Mouse (Mus musculus): Measurements from ENCODE around the gene Spryd3.

Gene Spryd3

GRCm38 (mm10) chr15:102112181-102112580 is 23.9 kb downstream of the Spryd3 start:
- no peak for DNase-seq

GRCm38 (mm10) chr15:102111495-102111829 is 24.6 kb downstream of the Spryd3 start:
- DNase-seq = peak; percentile 29

DNA sequence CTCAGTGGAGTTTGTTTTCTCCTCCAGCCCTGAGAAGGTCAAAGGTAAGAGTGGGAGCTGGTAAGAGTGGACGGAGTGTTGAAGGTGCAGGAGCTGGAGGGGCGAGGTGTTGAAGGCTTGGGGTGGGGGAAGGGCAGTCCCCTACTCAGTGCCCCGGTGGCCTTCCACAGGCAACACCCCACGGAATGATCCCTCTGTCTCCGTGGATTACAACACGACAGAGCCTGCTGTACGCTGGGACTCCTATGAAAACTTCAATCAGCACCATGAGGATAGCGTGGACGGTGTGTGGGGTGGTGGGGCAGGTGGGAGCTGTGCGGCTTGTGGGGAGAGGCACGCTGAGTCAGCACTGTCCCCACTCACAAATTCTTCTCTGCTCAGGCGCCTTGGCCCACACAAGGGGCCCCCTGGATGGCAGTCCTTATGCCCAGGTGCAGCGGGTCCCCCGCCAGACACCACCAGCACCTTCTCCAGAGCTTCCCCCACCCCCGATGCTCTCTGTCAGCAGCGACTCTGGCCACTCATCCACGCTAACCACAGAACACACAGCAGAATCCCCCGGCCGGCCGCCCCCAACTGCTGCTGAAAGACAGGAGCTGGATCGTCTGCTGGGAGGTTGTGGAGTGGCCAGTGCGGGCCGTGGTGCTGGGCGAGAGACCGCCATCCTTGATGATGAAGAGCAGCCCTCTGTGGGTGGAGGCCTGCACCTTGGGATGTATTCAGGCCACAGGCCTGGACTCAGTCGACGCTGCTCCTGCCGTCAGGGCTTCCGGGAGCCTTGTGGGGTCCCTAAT is 25.1 kb downstream of the Spryd3 start:
- DNase-seq = no peak

DNA sequence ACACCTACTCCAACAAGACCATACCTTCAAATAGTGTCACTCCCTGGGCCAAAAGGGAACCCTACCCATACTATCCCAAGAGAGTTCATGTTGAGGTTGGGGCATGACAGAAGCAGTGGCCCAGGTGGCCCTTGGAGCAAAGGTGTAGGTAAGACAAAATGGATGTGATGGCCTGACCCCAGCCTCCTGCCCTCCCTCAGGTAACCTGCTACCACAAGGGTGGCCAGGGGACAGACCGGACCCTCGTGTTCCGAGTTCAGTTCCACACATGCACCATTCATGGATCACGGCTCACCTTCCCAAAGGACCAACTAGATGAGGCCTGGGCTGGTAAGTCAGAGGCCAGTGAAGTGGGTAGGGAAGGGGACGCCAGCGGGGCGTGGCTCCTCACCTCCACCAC is 25.8 kb downstream of the Spryd3 start:
- no peak for DNase-seq

DNA sequence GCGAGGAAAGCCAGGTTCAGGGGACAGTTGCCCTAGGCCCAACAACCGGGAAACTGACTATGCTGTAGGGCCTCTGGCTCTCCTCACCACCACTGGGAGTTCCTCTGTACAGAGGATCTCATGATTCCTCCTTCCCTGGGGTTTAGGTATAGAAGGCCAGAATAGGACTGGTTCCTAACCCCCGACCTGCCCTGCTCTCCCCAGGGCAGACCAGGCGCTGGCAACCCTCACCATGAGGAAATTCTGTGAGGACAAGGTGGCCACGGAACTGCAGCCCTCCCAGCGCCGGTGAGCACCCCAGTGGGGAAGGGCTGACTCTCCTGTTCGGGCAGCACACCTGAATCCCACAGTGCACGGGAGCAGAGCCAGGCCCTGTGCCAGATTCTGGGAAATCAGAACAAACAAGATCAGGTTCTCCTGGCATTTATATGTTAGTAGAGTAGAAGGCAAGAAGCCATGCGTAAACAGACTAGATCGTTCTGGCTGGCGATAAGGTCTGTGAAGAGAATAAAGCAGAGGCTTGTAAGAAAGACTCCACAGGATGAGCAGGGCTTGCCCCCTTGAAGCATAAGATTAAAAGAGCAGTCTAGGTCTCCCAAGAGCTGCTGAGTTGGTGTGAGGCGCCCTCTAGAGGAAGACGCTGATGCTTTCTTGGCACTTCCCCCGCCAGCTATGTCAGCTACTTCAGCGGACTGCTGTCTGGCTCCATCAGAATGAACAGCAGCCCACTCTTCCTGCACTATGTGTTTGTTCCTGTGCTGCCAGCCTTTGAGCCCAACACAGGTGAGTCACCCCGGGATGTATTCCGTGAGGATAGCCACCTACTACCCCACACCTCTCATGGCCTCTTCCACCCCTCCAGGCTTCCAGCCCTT is 27.1 kb downstream of the Spryd3 start:
- DNase-seq = peak; percentile 92

DNA sequence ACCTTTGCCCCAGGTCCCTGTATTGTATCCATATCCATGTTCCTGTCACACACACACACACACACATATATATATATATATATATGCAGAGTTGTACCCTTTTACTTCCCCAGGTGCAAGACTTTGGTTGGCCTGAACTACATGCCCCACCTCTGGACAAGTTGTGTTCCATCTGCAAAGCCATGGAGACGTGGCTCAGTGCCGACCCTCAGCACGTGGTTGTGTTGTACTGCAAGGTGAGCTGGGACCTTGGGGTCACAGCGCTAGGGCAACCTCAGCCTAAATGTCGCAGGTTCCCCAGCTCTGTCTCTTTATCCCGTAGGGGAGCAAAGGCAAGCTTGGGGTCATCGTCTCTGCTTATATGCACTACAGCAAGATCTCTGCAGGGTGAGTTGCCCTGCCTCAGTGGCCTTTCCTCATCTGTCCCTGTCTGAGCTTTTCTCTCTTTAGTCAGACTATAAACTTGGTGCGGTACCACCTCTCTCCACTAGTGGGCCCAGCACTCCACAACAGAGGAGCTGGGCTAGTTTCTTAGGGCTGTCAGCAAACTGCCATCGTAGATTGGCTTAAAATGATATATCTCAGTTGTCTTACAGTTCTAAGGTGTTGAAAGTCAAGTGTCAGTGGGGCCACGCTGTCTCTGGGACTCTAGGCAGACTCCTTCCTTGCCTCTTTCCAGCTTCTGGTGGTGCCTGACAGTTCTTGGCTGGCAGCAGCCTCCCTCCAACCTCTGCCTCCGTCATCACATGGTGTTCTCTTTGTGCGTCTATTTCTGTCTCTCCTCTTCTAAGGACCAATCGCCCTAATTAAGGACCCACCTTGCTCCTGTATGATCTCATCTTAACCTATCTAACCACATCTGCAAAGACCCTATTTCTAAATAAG is 28.1 kb downstream of the Spryd3 start:
- peak; percentile 84 for DNase-seq

GRCm38 (mm10) chr15:102106754-102107456 is 29.1 kb downstream of the Spryd3 start:
- no peak for DNase-seq

DNA sequence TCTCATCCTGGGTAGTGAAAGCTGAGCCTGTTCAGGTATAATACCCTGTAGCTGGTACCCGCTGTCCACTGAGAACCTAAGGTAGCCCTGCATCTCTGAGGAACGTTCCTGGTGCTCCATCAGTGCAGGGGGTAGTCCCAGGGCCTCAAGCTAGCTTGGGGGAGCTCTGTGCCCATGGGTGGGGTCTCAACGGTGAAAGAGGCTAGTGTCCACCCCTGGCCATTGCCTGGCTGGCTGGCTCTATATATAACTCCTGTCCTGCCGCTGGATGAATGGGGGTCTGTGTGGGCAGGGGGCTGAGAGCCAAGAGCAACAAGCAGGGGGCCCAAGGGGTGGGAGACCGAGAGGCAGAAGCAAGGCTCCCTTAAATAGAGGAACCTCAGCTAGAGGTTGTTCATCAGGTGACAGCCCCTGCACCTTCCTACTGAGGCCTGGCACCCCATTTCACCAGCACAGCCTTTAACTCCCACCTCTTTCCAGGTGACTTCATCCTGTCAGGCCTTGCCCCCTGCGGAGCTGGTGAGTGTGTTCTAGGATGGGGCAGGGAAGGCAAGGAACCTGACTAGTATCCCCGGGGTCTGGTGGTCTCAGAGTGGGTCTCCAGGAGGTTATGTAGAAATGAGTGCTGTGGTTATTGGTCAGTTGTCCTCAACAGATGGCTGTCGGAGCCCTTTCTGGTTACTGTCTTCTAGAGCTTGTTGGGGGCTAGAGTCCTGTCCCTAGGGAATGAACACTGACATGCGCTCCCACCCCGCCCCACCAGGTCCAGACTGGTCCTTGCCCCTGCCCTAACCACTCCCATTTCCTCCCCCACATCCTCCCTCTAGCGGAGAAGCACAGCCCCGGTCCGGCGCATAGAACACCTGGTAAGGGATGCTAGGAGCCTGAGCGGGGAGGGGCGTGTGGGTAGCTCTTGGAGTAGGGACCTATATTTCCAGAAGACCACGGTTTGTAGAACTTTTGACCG is 30.0 kb downstream of the Spryd3 start:
- peak; percentile 59 for DNase-seq

DNA sequence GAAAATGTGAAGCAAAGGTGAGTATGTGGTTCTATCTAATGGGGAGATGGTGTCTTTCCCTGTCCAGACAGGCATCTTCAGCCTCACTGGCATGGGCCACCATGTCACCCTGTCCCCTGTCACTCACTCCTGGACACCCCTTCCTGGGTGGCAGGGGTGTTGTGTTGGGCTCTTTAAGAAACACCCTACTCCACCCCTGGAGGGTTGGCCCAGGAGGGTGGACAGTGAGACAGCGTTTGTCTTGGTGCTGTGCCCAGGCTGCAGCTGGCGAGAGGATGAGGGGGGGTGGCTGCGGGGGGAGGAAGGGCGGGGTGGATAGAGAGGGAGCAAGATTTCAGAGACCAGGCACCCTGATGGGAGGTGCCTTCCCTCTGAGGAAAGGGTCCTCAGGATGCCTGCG is 30.7 kb downstream of the Spryd3 start:
- peak; percentile 89 for DNase-seq

DNA sequence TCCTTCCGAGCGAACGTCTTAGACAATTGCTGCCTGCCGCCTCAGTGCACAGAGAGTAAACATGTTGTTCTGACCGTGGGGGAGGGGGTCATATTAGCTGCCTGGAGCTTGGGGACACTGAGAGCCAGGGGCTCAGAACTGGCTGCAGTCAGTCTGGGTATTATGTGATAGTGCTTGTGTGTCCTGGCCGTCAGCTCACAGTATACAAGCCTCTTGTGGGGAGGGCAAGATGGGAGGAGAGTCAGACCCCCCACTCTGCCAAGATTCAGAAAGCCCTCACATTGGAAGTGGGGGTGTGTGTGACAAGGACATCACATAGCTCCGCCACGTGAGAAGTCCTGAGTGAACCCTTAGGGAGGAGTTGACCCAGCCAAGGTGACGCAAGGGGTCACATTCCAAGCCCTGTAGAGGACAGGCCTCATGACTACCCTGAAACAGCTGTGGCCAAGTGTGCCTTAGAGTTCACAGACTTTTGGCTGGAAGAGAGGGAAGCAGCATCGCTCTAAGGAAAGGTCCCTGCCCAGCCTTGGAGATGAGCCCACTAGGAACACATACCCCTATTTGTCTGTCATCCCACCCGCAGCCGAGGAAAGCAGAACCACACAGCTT is 32.0 kb downstream of the Spryd3 start:
- DNase-seq = peak; percentile 93

DNA sequence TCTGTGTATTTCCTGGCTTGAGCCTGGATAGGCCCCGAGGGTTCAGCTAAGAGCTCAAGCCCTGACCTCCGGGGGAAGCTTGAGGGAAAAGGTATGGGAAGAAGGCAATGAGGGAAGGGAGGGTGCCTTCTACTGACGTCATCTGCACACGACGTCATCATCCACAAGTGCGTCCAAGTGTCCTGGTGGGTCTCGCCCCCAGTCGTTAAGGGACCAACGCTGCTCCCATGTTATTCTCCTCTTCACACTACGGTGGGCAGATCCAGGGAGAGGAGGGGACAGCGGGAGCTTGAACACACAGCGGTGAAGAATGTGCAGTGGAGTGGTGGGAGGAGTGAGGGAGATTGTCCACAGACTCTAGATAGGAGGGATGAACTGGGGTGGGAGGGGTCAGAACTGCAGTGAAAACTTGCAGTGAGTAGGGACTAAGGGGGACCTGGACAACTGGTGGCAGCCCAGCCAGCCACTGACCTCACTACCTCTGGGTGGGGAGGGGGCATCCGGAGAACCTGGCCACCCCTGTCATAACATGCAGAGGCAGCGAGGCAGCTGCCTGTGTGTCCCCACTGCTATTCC is 32.6 kb downstream of the Spryd3 start:
- DNase-seq = peak; percentile 89

- DNase-seq = peak; percentile 88
These were observed 33.4 kb downstream of the Spryd3 start for GRCm38 (mm10) chr15:102102548-102103121.

GRCm38 (mm10) chr15:102101672-102102541 is 34.1 kb downstream of the Spryd3 start:
- peak; percentile 85 for DNase-seq

- peak; percentile 75 for DNase-seq
These were observed 34.9 kb downstream of the Spryd3 start for GRCm38 (mm10) chr15:102100996-102101671.

GRCm38 (mm10) chr15:102100161-102100981 is 35.7 kb downstream of the Spryd3 start, which contains the start of gene Tns2:
Gene Tns2, plus strand, starts transcription at chr15:102100413.
- DNase-seq = peak; percentile 92

DNA sequence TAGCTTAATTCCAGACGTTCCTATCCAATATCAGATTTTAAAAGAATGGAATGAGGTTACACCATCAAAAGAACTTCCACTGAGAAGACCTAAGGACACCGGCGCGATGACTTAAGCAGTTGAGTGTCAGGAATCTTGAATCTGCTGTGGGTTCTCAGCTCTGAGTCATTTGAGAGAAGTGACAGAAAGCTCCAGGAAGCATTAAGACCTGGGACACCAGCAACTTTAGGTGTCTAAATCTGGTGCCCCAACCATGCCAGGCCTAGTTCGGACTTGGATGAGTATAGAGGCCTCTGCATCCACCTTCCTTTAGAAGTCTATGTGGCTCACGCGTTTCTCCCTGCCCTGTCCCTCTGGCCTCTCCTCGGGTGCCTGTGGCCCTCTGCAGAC is 36.3 kb downstream of the Spryd3 start:
- DNase-seq = no peak

DNA sequence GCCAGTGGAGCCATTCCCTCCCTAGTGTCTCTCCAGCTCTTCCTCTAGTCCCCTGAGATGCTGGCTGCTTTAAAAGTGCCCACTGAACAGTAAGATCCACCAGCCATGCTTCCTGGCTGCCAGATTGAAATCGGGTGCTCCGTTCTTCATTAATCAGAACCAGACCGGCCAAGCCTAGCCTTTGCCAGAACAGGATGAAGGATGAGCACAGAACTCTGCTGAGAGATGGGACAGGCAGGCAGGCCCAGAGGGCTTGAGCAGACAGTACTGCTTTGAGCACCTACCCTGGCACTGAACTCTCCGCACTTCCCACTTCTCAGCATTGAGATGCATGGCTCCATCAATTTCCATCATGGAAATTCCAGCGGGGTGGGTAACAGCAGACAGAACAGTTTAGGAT is 36.8 kb downstream of the Spryd3 start:
- DNase-seq = no peak

Data from lung, postnatal 10 days (tissue).